8 mouse cellular contexts compared by ENCODE assay signal in the genomic region with DNA sequence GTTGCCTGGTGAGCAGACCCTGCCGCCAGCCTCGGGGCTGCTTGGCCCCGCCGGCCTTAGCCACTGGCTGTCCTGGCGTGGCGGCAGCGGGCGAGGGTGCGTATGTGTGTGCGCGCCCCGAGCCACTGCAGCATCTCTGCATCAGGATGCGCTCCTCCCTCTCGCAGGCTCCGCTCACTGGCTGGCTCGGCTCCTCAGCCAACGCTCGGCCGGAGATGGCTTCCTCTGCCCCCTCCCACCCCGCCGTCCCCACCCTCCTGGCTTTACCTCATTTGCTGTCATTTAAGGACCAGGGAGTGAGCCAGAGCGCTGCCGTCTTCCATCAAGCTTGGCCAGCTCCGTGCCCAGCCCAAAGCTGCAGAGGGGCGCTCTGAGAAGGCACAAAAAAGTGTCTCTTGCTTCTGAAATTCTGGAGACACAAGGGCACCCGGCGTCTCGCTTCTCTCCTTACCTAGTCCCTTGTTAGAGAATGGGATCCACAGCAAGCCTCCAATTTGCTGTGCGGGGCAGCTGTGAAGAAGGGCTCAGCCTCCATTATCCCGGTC. TPM values are rescaled to one million over a fixed set of nuclear protein-coding genes. Genes with fewer than 3 reads are reported as not detected.
A peak's percentile ranks its signal among the peaks of the same experiment; 100 is the strongest.
DNase-seq lines count a peak whose midpoint lies in the region; ATAC-seq and TF ChIP-seq lines count a peak whose summit lies in the region.
"Had no signal": no experiment of that assay in that cellular context is flagged by ENCODE, and none has a peak within 500 bp of the region (broad histone marks: within the 10 kb centered on the region; RNA-seq: fewer than 3 reads in every experiment).

Cntn2 (minus strand) TSS at position 495 of the 545 bp plus-strand sequence.

- no peak for DNase-seq in ES-E14 (ENCODE audit: low read depth, low spot score)
- peak; percentile 84 for DNase-seq in cerebellum, adult 11 months
- peak; percentile 65 to 81 for DNase-seq in left cerebral cortex, postnatal 10 days (ENCODE audit: extremely low spot score in 1 of 2, low spot score in 2 of 2)
- DNase-seq in retina, postnatal 1 day: peak; percentile 70
- no peak for DNase-seq in testis, postnatal 10 days (ENCODE audit: low spot score)

- H3K27ac ChIP-seq in ES-E14 (ENCODE audit: insufficient read depth, low read depth, low read length, poor library complexity, severe bottlenecking): no peak within 1 kb of the TSS
- peak within 1 kb of the TSS; percentile 86 for H3K27ac ChIP-seq in forebrain, embryonic 16.5 days (ENCODE audit: low read length)
- H3K27ac ChIP-seq: macrophage had no signal

- H3K4me3 ChIP-seq in ES-E14 (ENCODE audit: insufficient read depth in 1 of 2, low read depth in 1 of 2, low read length in 2 of 2, poor library complexity in 1 of 2, severe bottlenecking in 1 of 2): peak within 1 kb of the TSS; percentile 64 to 69
- H3K4me3 ChIP-seq in forebrain, embryonic 16.5 days (replicated peaks; ENCODE audit: low read length): peak within 1 kb of the TSS; percentile 53

- intact Hi-C loops in left cerebral cortex, postnatal 10 days (cut with DNase I): no loop called here

- peak within 1 kb of the TSS; percentile 62 for H3K4me2 ChIP-seq in forebrain, embryonic 16.5 days (ENCODE audit: low read length)

- no peak within 1 kb of the TSS for H3K9ac ChIP-seq in ES-E14 (ENCODE audit: insufficient read depth, low read depth, low read length, poor library complexity, severe bottlenecking)
- H3K9ac ChIP-seq in forebrain, embryonic 16.5 days (replicated peaks; ENCODE audit: low read depth, low read length): peak within 1 kb of the TSS; percentile 73

- 1% methylated on average over 28 of the region's 30 CpGs for WGBS in forebrain, embryonic 16.5 days

- in situ Hi-C loops in ES-E14 (cut with MboI; ENCODE audit: low sequenced_read_pairs in 2 of 2, unreplicated experiment in 2 of 2): no loop called here

- peak; percentile 91 for ATAC-seq in forebrain, embryonic 16.5 days
- no peak for ATAC-seq in erythroid progenitor cell, adult 5-6 weeks (replicated peaks; ENCODE audit: low FRiP score, poor library complexity, severe bottlenecking)

- H3K9me3 ChIP-seq in ES-E14 (ENCODE audit: control insufficient read depth, insufficient read depth, low read depth, low read length): no peaks in the 10 kb centered on the region
- H3K9me3 ChIP-seq in forebrain, embryonic 16.5 days (ENCODE audit: control insufficient read depth, low read length): no peaks in the 10 kb centered on the region

- no peaks in the 10 kb centered on the region for H3K36me3 ChIP-seq in ES-E14 (ENCODE audit: control insufficient read depth, insufficient read depth, low read length, poor library complexity, severe bottlenecking)
- H3K36me3 ChIP-seq in forebrain, embryonic 16.5 days (ENCODE audit: control insufficient read depth, insufficient read depth): no peaks in the 10 kb centered on the region

- no peaks in the 10 kb centered on the region for H3K27me3 ChIP-seq in forebrain, embryonic 16.5 days (replicated peaks; ENCODE audit: control insufficient read depth, insufficient read depth, low read length)

- H3K4me1 ChIP-seq in ES-E14 (ENCODE audit: control insufficient read depth in 2 of 2, insufficient read depth in 2 of 2, low read length in 2 of 2, poor library complexity in 1 of 2): peaks cover 3 to 19% of the 10 kb centered on the region in 2 experiments; a peak in 3 of 4 replicates
- peaks cover 58% of the 10 kb centered on the region for H3K4me1 ChIP-seq in forebrain, embryonic 16.5 days (replicated peaks; ENCODE audit: control insufficient read depth, insufficient read depth, low read length)

TF ChIP-seq in ES-E14, 5 proteins besides CTCF, POLR2A, EP300 and RAD21:
- no peak for TF ChIP-seq HCFC1 (IDR thresholded peaks at IDR 0.05; ENCODE audit: borderline replicate concordance, insufficient read depth, low read length)
- no peak for TF ChIP-seq ZNF384 (IDR thresholded peaks at IDR 0.05; ENCODE audit: low read depth, low read length)
- no peak for TF ChIP-seq CHD2 (IDR thresholded peaks at IDR 0.05; ENCODE audit: low read depth, low read length)
- no peak for TF ChIP-seq ZC3H11A (IDR thresholded peaks at IDR 0.05; ENCODE audit: borderline replicate concordance, low read depth, low read length)
- TF ChIP-seq MAFK (IDR thresholded peaks at IDR 0.05; ENCODE audit: insufficient read depth, low read depth, low read length): no peak

RNA-seq across cellular contexts. Expression of gene Cntn2, which starts in this region (rescaled TPM):
- total RNA-seq in ES-E14 (2012; rRNA removed): 2.9 and 4.8 TPM in 2 replicates
- polyA plus RNA-seq in forebrain, embryonic 16.5 days (2015; fragmentation: Nextera tagmentation; extraction: Ambion mirVana): 134 and 147 TPM in 2 replicates
- total RNA-seq in left cerebral cortex, postnatal 10 days (2021): 10 to 100 TPM; 52.2 to 57.0 TPM
- total RNA-seq in erythroid progenitor cell, adult 5-6 weeks (2015; ENCODE audit: low replicate concordance): not detected in 2 replicates
- not detected in 2 replicates for total RNA-seq in erythroid progenitor cell, adult 5-6 weeks (2017; ENCODE audit: low replicate concordance)
- polyA plus RNA-seq: macrophage had no signal

Comparison
In these comparisons a context has a peak if more than half of its experiments do, and no peak if none do; other contexts are left out.
1. DNase-seq: peak in cerebellum, adult 11 months (single experiment), left cerebral cortex, postnatal 10 days (2 of 2) and retina, postnatal 1 day (single experiment); none in ES-E14 (single experiment) and testis, postnatal 10 days (single experiment).